Mouse (Mus musculus) CH12.LX (cell line): ENCODE data around the gene Ankrd11. TPM values are rescaled to one million over a fixed set of nuclear protein-coding genes. Genes with fewer than 3 reads are reported as not detected.

Source experiments
- DNase-seq: peaks from one replicate; pipeline ENCODE4 v3.0.0-alpha.2; 2013; ENCODE audit errors: extremely low read depth
- H3K27ac ChIP-seq: 2 replicates; pipeline ENCODE4 v1.5.1; 2012; ENCODE audit warnings: low read depth, mild to moderate bottlenecking, control low read depth, moderate library complexity; ENCODE audit not compliant: insufficient read depth
- H3K27me3 ChIP-seq: replicated peaks from 2 replicates; pipeline ENCODE3; 2012; ENCODE audit warnings: inconsistent platforms
- H3K36me3 ChIP-seq, 2 experiments: replicated peaks in 1 of 2; 2 replicates each; pipeline versions ENCODE3 to v1.6.1; 2012; ENCODE audit warnings: inconsistent platforms in 1 of 2, low read length in 1 of 2, mild to moderate bottlenecking in 1 of 2, mixed read lengths in 1 of 2, moderate library complexity in 1 of 2; ENCODE audit not compliant: control insufficient read depth in 1 of 2, insufficient read depth in 1 of 2
- H3K4me1 ChIP-seq, 2 experiments: 2 replicates each; pipeline ENCODE4 v1.6.1; 2012; ENCODE audit warnings: inconsistent platforms in 1 of 2, moderate library complexity in 1 of 2; ENCODE audit not compliant: insufficient read depth in 2 of 2, control insufficient read depth in 1 of 2
- H3K4me2 ChIP-seq: 2 replicates; pipeline ENCODE4 v1.6.1; 2012; ENCODE audit warnings: low read depth, mild to moderate bottlenecking, control low read depth; ENCODE audit not compliant: poor library complexity, insufficient read depth, severe bottlenecking
- H3K4me3 ChIP-seq, 3 experiments: fragments of 150-350 bp in 1 of 3; sonication (generic) in 1 of 3; replicated peaks in 1 of 3; 2 replicates each; pipeline versions ENCODE3 to v1.5.1; 2011 to 2012; ENCODE audit warnings: low read depth in 2 of 3, low read length in 2 of 3, mild to moderate bottlenecking in 2 of 3, moderate library complexity in 2 of 3, control low read depth in 1 of 3, improper control_type of control experiment in 1 of 3, inconsistent platforms in 1 of 3, mixed read lengths in 1 of 3; ENCODE audit not compliant: poor library complexity in 1 of 3
- H3K79me2 ChIP-seq: replicated peaks from 2 replicates; pipeline ENCODE4 v1.6.1; 2012; ENCODE audit warnings: mild to moderate bottlenecking, moderate library complexity; ENCODE audit not compliant: control insufficient read depth, poor library complexity, insufficient read depth, severe bottlenecking; ENCODE audit errors: extremely low read depth
- H3K9ac ChIP-seq: 2 replicates; pipeline ENCODE4 v1.6.1; 2012; ENCODE audit warnings: low read depth, mild to moderate bottlenecking, control low read depth, moderate library complexity; ENCODE audit not compliant: insufficient read depth
- H3K9me3 ChIP-seq: replicated peaks from 2 replicates; pipeline ENCODE3; 2012; ENCODE audit warnings: low read length, inconsistent platforms, mixed read lengths
- BHLHE40 ChIP-seq: IDR thresholded peaks from 2 replicates; pipeline ENCODE4 v1.6.1; 2011; ENCODE audit warnings: mild to moderate bottlenecking, low read depth, low read length, improper control_type of control experiment
- CHD2 ChIP-seq: IDR thresholded peaks from 2 replicates; pipeline ENCODE4 v1.6.1; 2011; ENCODE audit warnings: low read length, improper control_type of control experiment
- E2F4 ChIP-seq: IDR thresholded peaks from 2 replicates; pipeline ENCODE4 v1.6.1; 2011; ENCODE audit warnings: low read depth, low read length, improper control_type of control experiment; ENCODE audit not compliant: insufficient replicate concordance
- ELF1 ChIP-seq: IDR thresholded peaks from 2 replicates; pipeline ENCODE4 v1.6.1; 2014; ENCODE audit warnings: low read depth, mild to moderate bottlenecking, inconsistent platforms, low read length, improper control_type of control experiment
- EP300 ChIP-seq: IDR thresholded peaks from 2 replicates; pipeline ENCODE4 v1.6.1; 2011; ENCODE audit warnings: low read length, improper control_type of control experiment
- IRF4 ChIP-seq: IDR thresholded peaks from 2 replicates; pipeline ENCODE4 v1.6.1; 2014; ENCODE audit warnings: low read depth, mild to moderate bottlenecking, inconsistent platforms, low read length, improper control_type of control experiment
- JUN ChIP-seq: IDR thresholded peaks from 2 replicates; pipeline ENCODE4 v1.6.1; 2011; ENCODE audit warnings: low read depth, mild to moderate bottlenecking, low read length, improper control_type of control experiment, moderate library complexity; ENCODE audit not compliant: insufficient read depth
- KAT2A ChIP-seq: IDR thresholded peaks from 2 replicates; pipeline ENCODE4 v1.6.1; 2012; ENCODE audit warnings: low read length, improper control_type of control experiment, inconsistent platforms; ENCODE audit not compliant: insufficient replicate concordance
- MAZ ChIP-seq: IDR thresholded peaks from 2 replicates; pipeline ENCODE4 v1.6.1; 2012; ENCODE audit warnings: low read depth, mild to moderate bottlenecking, inconsistent platforms, low read length, improper control_type of control experiment, moderate library complexity
- MXI1 ChIP-seq: IDR thresholded peaks from 2 replicates; pipeline ENCODE4 v1.6.1; 2011; ENCODE audit warnings: mild to moderate bottlenecking, low read depth, low read length, improper control_type of control experiment
- MYC ChIP-seq: IDR thresholded peaks from 2 replicates; pipeline ENCODE4 v1.6.1; 2011; ENCODE audit warnings: low read depth, mild to moderate bottlenecking, improper control_type of control experiment, low read length
- RCOR1 ChIP-seq: conservative IDR thresholded peaks from 2 replicates; pipeline ENCODE4 v1.6.1; 2012; ENCODE audit warnings: low read depth, mild to moderate bottlenecking, inconsistent platforms, low read length, improper control_type of control experiment
- UBTF ChIP-seq: IDR thresholded peaks from 2 replicates; pipeline ENCODE4 v1.6.1; 2012; ENCODE audit warnings: low read depth, mild to moderate bottlenecking, inconsistent platforms, low read length, improper control_type of control experiment, moderate library complexity
- ZNF384 ChIP-seq: IDR thresholded peaks from 2 replicates; pipeline ENCODE4 v1.6.1; 2012; ENCODE audit warnings: low read depth, low read length, improper control_type of control experiment, inconsistent platforms
- dilution Hi-C: fragments of 300-500 bp; cut with MboI; formaldehyde crosslinking; loops from 2 replicates; pipeline ENCODE4 v1.14.3; 2020; ENCODE audit warnings: low sequenced_read_pairs; ENCODE audit not compliant: extremely low pct_unique_long_range_greater_than_20kb, extremely low pct_ligation_motif_present
- in situ Hi-C: fragments of 300-500 bp; cut with MboI; formaldehyde crosslinking; loops from 3 replicates; pipeline ENCODE4 v1.14.3; 2019; ENCODE audit warnings: low sequenced_read_pairs, low pct_ligation_motif_present, low pct_unique_long_range_greater_than_20kb, mixed read lengths
- polyA plus RNA-seq: library from polyadenylated mRNA; unstranded; fragments of >175 nt; gene quantifications from 2 replicates; pipeline ENCODE4 v1.2.1, GENCODE M21; 2012; ENCODE audit warnings: low read depth; ENCODE audit not compliant: insufficient read length
- total RNA-seq, 2 experiments: library from RNA; depleted of rRNA; stranded (reverse); fragments of 300-350 nt in 1 of 2; fragments of >200 nt in 1 of 2; gene quantifications; 2 replicates each; pipeline ENCODE4 v1.2.3; 2012 to 2014

Gene Ankrd11
- total and polyA plus RNA-seq, 3 experiments = 37.4 to 74.9 (median 60.7) TPM

DNA sequence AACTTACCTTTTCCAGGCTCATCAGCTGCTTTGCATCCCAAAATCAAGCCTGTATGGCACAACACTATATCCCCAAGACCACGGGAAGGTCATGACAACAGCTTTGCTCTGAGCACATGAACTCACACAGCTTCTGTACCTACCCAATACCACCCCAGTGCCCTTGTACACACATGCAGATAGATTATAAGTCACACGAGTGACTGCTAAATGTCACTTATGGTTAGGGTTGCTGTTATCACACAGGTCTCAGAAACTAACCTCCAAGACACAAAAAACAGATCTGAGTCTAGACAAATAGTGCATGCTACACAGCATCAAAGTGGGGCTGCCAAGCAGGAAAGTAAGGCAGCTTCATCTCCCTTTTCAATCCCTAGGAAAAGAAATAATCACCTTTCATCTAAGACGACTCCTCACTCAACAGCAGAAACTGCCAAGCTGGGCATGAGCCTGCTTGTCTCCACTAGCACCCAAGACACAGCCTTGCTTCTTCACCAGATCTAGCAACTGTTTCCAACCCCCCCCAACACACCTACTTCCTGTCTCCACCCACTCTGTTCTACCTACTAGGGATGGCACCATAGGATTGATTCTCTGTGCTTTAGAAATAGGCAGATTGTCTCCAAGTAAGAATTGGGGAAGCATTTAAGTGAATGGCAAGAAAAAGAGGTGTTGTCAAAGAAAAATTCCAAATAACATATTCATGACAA, 87.8 kb downstream of the Ankrd11 start:
- no peaks in the 10 kb centered on the region for H3K9me3 ChIP-seq
- H3K27ac ChIP-seq = no peak overlapping the region
- no peak overlapping the region for H3K4me2 ChIP-seq
- in situ Hi-C loops (no loop called here), dilution Hi-C loops (no loop called here)
- TF ChIP-seq ELF1 (peak; percentile 33; the same call in 1 of the 2 replicates), E2F4 (no peak)
- peaks cover 82% of the 10 kb centered on the region for H3K79me2 ChIP-seq
- H3K36me3 ChIP-seq = peaks cover 8 to 74% of the 10 kb centered on the region in 2 experiments
- H3K4me3 ChIP-seq = no peak overlapping the region
- DNase-seq = no peak
- H3K9ac ChIP-seq = no peak overlapping the region
- peaks cover 19 to 84% of the 10 kb centered on the region in 2 experiments for H3K4me1 ChIP-seq
- no peaks in the 10 kb centered on the region for H3K27me3 ChIP-seq

DNA sequence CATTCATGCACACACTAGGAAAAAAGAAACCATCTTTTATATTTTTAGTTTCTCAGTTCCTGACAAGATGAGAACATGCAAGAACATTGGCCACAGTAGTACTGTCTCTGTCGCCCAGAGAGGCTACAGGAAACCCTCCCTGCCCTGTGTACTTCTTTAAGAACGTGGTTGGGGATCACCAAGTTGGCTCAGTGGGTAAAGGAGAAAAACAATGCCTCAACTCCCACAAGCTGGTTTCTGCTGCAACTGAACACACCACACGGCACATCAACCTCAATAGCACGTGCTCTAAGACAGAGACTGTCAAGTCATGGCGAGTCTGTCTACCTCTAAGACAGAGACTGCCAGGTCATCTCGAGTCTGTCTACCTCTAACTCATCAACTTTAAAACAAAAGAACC, 89.0 kb downstream of the Ankrd11 start:
- DNase-seq = no peak
- H3K9me3 ChIP-seq = no peaks in the 10 kb centered on the region
- H3K4me1 ChIP-seq = peaks cover 17 to 87% of the 10 kb centered on the region in 2 experiments
- TF ChIP-seq MYC (no peak), UBTF (no peak), BHLHE40 (no peak), RCOR1 (no peak), KAT2A (no peak), MXI1 (no peak), EP300 (no peak), ZNF384 (no peak), JUN (no peak), MAZ (no peak), ELF1 (no peak), CHD2 (no peak)
- no peak overlapping the region for H3K27ac ChIP-seq
- H3K4me2 ChIP-seq = no peak overlapping the region
- dilution Hi-C loops = no loop called here
- peaks cover 82% of the 10 kb centered on the region for H3K79me2 ChIP-seq
- no peak overlapping the region for H3K9ac ChIP-seq
- no peak overlapping the region for H3K4me3 ChIP-seq
- in situ Hi-C loops = no loop called here
- peaks cover 6 to 73% of the 10 kb centered on the region in 2 experiments for H3K36me3 ChIP-seq
- H3K27me3 ChIP-seq = no peaks in the 10 kb centered on the region

DNA sequence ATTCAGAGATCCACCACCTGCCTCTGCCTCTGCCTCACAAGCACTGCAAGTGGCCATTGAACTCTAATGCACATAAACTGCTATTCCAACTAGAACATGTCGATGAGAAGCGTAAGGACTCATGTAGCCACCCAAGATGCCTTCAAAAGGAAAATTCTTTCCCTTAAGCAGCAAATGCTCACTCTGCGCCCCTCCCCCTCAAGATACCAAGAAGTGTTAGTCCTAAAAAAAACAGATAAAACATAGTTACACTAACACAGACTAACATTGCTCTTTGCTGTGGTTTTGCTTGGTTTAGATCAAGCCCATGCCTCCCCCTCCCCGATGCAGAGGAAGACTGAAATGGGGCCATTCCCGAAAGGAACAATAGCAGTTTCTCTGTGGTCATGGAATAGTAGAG, 90.6 kb downstream of the Ankrd11 start:
- H3K4me1 ChIP-seq = peaks cover 14 to 83% of the 10 kb centered on the region in 2 experiments
- H3K36me3 ChIP-seq = peaks cover 5 to 69% of the 10 kb centered on the region in 2 experiments
- peaks cover 84% of the 10 kb centered on the region for H3K79me2 ChIP-seq
- no peak overlapping the region for H3K9ac ChIP-seq
- H3K27ac ChIP-seq = no peak overlapping the region
- H3K9me3 ChIP-seq = no peaks in the 10 kb centered on the region
- no peaks in the 10 kb centered on the region for H3K27me3 ChIP-seq
- DNase-seq = no peak
- dilution Hi-C loops = no loop called here
- in situ Hi-C loops = no loop called here
- no peak for TF ChIP-seq IRF4
- no peak overlapping the region for H3K4me2 ChIP-seq
- no peak overlapping the region for H3K4me3 ChIP-seq
